Mouse (Mus musculus) limb, embryonic 10.5 days (tissue): ENCODE results near the gene Armc10. TPM values are rescaled to one million over a fixed set of nuclear protein-coding genes. Genes with fewer than 3 reads are reported as not detected.
A peak's percentile ranks its signal among the peaks of the same experiment; 100 is the strongest.
"Not testable (repeated sequence)": the region's sequence is repeated elsewhere in the genome, so short reads cannot be mapped to it uniquely, and the experiment has no call there.

Experiments
- DNase-seq: peaks from one replicate; pipeline ENCODE4 v3.0.0-alpha.2; 2017; ENCODE audit warnings: low spot score
- H3K27ac ChIP-seq: fragments of 300-500 bp; sonication (generic); 2 replicates; pipeline ENCODE4 v1.5.1; 2016; ENCODE audit warnings: mild to moderate bottlenecking
- H3K27me3 ChIP-seq: fragments of 300-500 bp; sonication (generic); 2 replicates; pipeline ENCODE4 v1.6.1; 2016; ENCODE audit warnings: low read depth, mild to moderate bottlenecking; ENCODE audit not compliant: poor library complexity, severe bottlenecking
- H3K36me3 ChIP-seq: fragments of 300-500 bp; sonication (generic); 2 replicates; pipeline ENCODE4 v1.6.1; 2016; ENCODE audit warnings: mild to moderate bottlenecking, moderate library complexity
- H3K4me1 ChIP-seq: fragments of 300-500 bp; sonication (generic); 2 replicates; pipeline ENCODE4 v1.6.1; 2016
- H3K4me3 ChIP-seq: fragments of 300-500 bp; sonication (generic); 2 replicates; pipeline ENCODE4 v1.5.1; 2016; ENCODE audit warnings: mild to moderate bottlenecking, moderate library complexity
- H3K9me3 ChIP-seq: fragments of 300-500 bp; sonication (generic); replicated peaks from 2 replicates; pipeline ENCODE4 v1.6.1; 2016; ENCODE audit warnings: mild to moderate bottlenecking
- WGBS: fragments of 180-500 bp; shearing (Covaris S2); methylation state at CpG from one replicate; pipeline ENCODE4 v1.1.7; 2016; 5-methylcytosine and 5-hydroxymethylcytosine counted together
- polyA plus RNA-seq: library from polyadenylated mRNA; unstranded; fragments of >200 nt; fragmentation: Nextera tagmentation; extraction: Ambion mirVana; gene quantifications from 2 replicates; pipeline ENCODE4 v1.2.1, GENCODE M21; 2016

The Armc10 gene
- polyA plus RNA-seq, result 50.3 and 61.9 TPM in 2 replicates

GRCm38 (mm10) chr5:21645439-21646132 lies at the start of gene Armc10, which contains the start of gene Fbxl13:
Gene Armc10, plus strand, starts transcription at chr5:21645813.
Gene Fbxl13, minus strand, starts transcription at chr5:21645634.
- Histone ChIP-seq H3K27ac (peak within 1 kb of the TSS; percentile 92), H3K36me3 (peaks cover 29% of the 10 kb centered on the region), H3K4me1 (peaks cover 17% of the 10 kb centered on the region), H3K4me3 (peak within 1 kb of the TSS; percentile 85), H3K27me3 (no peaks in the 10 kb centered on the region), H3K9me3 (no peaks in the 10 kb centered on the region)
- WGBS, result 2% methylated on average over 40 of the region's 40 CpGs
- DNase-seq, result peak; percentile 95

- not testable (repeated sequence) for H3K27ac ChIP-seq, H3K4me1 ChIP-seq, H3K36me3 ChIP-seq, H3K27me3 ChIP-seq, H3K9me3 ChIP-seq, DNase-seq, H3K4me3 ChIP-seq
- 77% methylated on average over 2 of the region's 2 CpGs for WGBS
These were observed 46.1 kb upstream of the Armc10 start for GRCm38 (mm10) chr5:21599536-21599935.

DNA sequence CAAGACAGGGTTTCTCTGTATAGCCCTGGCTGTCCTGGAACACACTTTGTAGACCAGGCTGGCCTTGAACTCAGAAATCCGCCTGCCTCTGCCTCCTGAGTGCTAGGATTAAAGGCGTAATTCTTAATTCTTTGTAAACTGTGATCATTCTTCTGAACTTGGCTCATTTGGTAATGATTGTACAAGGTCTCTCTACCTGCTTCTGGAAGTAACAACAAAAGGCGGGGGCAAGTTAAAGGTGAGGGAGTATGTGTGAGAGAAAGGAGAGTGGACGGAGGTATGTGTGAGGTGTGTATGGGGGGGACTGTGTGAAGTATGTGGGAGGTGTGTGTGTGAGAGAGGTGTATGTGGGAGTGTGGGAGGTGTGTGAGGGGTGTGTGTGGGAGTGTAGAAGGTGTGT lies 45.7 kb upstream of the Armc10 start:
- no peak overlapping the region for H3K27ac ChIP-seq
- no peaks in the 10 kb centered on the region for H3K4me1 ChIP-seq
- no peak for DNase-seq
- H3K9me3 ChIP-seq, result no peaks in the 10 kb centered on the region
- WGBS, result 92% methylated on average over 4 of the region's 4 CpGs
- H3K36me3 ChIP-seq, result no peaks in the 10 kb centered on the region
- H3K27me3 ChIP-seq, result no peaks in the 10 kb centered on the region
- H3K4me3 ChIP-seq, result no peak overlapping the region

DNA sequence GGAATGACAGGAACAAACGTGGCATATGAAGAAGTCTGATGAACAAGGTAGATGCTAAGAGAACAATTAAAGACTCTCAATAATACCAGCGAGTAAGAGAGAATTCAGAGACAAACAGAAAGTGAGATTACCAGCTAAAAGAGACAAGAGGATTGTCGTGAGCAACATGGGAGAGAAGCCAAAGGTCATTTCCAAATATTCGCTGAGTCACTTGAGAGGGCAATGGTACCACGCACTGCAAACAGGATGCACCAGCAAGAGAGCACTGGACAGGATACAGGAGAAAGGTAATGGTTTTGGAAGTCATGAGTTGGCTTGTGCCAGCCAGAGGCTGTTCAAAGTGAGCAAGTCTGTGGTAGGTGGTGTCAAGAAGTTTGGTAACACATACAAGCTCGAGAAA lies 39.7 kb upstream of the Armc10 start:
- Histone ChIP-seq H3K4me3 (no peak overlapping the region), H3K36me3 (no peaks in the 10 kb centered on the region), H3K27ac (no peak overlapping the region), H3K9me3 (no peaks in the 10 kb centered on the region), H3K27me3 (no peaks in the 10 kb centered on the region), H3K4me1 (no peaks in the 10 kb centered on the region)
- 83% methylated on average over 6 of the region's 6 CpGs for WGBS
- no peak for DNase-seq

DNA sequence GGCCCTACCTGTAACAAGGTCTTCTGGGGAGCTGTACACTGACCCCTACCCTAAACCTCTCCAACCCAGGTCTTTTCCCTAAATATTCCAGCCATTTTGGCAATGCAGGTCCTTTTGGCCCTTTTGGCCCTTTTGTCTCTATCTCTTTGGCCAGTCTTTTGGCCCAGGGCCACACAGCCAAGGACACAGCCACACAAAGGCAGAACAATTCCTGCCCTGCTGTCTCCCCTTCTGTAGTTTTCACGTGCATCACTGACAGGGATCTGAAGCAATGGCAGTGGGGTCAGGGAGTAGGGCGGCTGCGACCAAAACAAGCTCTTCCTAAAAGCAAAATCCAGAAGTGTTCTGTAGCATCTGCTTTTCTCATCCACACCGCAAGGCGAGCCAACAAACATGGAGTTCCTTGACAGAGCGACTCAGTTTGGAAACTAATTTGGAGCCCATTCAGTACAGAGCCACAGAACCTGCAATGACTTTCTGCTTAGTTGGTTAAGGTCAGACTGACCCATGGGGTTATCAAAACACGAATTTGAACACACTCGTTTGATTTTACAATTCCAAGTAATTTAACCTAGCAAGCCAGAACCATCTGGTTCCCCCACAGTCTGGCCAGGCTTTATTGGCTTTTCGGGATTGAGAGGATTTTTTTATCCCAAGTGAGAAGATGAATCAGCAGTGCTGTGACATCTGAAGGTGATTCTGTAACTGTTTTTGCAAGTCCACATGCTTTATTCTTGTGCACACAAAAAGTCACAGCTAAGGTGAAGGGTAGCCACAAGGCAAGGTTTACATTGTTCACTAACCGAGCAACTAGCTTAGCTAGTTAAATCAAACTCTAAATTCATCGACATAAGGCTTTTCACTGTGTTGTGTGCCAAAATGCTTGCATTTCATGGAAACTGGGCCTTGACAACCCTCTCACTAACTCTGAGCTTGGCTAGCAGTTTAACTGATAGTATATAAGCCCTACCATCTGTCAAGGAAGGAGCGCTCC lies 37.0 kb upstream of the Armc10 start:
- Histone ChIP-seq H3K4me1 (no peaks in the 10 kb centered on the region), H3K9me3 (no peaks in the 10 kb centered on the region), H3K4me3 (no peak overlapping the region), H3K27me3 (no peaks in the 10 kb centered on the region), H3K36me3 (no peaks in the 10 kb centered on the region), H3K27ac (no peak overlapping the region)
- no peak for DNase-seq
- whole genome bisulfite sequencing, result 74% methylated on average over 12 of the region's 12 CpGs

GRCm38 (mm10) chr5:21610996-21611395 lies 34.6 kb upstream of the Armc10 start:
- Histone ChIP-seq H3K27me3 (no peaks in the 10 kb centered on the region), H3K4me3 (no peak overlapping the region), H3K9me3 (no peaks in the 10 kb centered on the region), H3K36me3 (no peaks in the 10 kb centered on the region), H3K27ac (no peak overlapping the region), H3K4me1 (no peaks in the 10 kb centered on the region)
- WGBS, result 80% methylated on average over 3 of the region's 3 CpGs
- DNase-seq, result no peak

GRCm38 (mm10) chr5:21614299-21614698 lies 31.3 kb upstream of the Armc10 start:
- not testable (repeated sequence) for H3K36me3 ChIP-seq

GRCm38 (mm10) chr5:21616450-21617009 lies 29.1 kb upstream of the Armc10 start:
- DNase-seq, result no peak
- Histone ChIP-seq H3K4me3 (no peak overlapping the region), H3K4me1 (no peaks in the 10 kb centered on the region), H3K36me3 (no peaks in the 10 kb centered on the region), H3K9me3 (no peaks in the 10 kb centered on the region), H3K27me3 (no peaks in the 10 kb centered on the region), H3K27ac (no peak overlapping the region)
- 76% methylated on average over 3 of the region's 3 CpGs for WGBS

More at GRCm38 (mm10) chr5:21614299-21614698, 31.3 kb upstream of the Armc10 start:
- H3K27me3 ChIP-seq, H3K27ac ChIP-seq, H3K9me3 ChIP-seq, H3K4me1 ChIP-seq, H3K4me3 ChIP-seq, DNase-seq: not testable (repeated sequence)
- WGBS, result 96% methylated on average over 11 of the region's 11 CpGs

GRCm38 (mm10) chr5:21625916-21626315 lies 19.7 kb upstream of the Armc10 start:
- H3K27ac ChIP-seq, result no peak overlapping the region
- no peaks in the 10 kb centered on the region for H3K4me1 ChIP-seq
- no peak for DNase-seq
- H3K4me3 ChIP-seq, result no peak overlapping the region
- H3K36me3 ChIP-seq, result no peaks in the 10 kb centered on the region
- H3K27me3 ChIP-seq, result no peaks in the 10 kb centered on the region
- H3K9me3 ChIP-seq, result no peaks in the 10 kb centered on the region

- 3% methylated on average over 1 of the region's 1 CpGs for WGBS
- H3K27ac ChIP-seq, result no peak overlapping the region
These were observed 4.7 kb upstream of the Armc10 start for GRCm38 (mm10) chr5:21640961-21641360.

DNA sequence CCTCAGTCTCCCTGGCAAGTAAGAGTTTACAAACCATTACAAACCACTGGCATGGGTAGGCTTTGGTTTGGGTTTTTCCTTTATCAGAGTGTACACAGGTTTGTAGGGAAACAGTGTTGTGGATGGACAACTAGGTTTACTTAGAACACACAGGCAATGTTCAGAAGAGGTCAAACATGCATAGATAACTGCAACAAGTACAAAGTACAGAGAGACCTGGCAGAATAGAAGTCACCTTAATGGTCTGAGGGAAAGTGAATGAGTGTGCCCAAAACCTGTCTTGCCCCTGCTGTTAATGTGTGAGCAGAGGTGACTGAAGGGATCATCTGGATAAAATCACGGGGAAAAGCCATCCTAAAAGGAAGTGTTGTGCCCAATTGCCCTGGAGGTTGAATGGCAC lies 2.0 kb upstream of the Armc10 start:
- Histone ChIP-seq H3K4me1 (peaks cover 17% of the 10 kb centered on the region), H3K4me3 (no peak overlapping the region), H3K9me3 (no peaks in the 10 kb centered on the region), H3K27ac (no peak overlapping the region), H3K36me3 (peaks cover 9% of the 10 kb centered on the region), H3K27me3 (no peaks in the 10 kb centered on the region)
- WGBS, result 24% methylated on average over 1 of the region's 1 CpGs
- no peak for DNase-seq

More at GRCm38 (mm10) chr5:21640961-21641360, 4.7 kb upstream of the Armc10 start:
- H3K4me1 ChIP-seq, result peaks cover 7% of the 10 kb centered on the region
- no peaks in the 10 kb centered on the region for H3K27me3 ChIP-seq
- H3K9me3 ChIP-seq, result no peaks in the 10 kb centered on the region
- DNase-seq, result peak; percentile 56
- H3K36me3 ChIP-seq, result no peaks in the 10 kb centered on the region
- H3K4me3 ChIP-seq, result no peak overlapping the region

- Histone ChIP-seq H3K9me3 (no peaks in the 10 kb centered on the region), H3K27me3 (no peaks in the 10 kb centered on the region), H3K4me3 (peak overlapping the region; percentile 85), H3K27ac (peak overlapping the region; percentile 92), H3K4me1 (peaks cover 17% of the 10 kb centered on the region), H3K36me3 (peaks cover 23% of the 10 kb centered on the region)
- 13% methylated on average over 14 of the region's 14 CpGs for WGBS
- no peak for DNase-seq
These were observed 648 bp upstream of the Armc10 start for GRCm38 (mm10) chr5:21644891-21645438.
